Mouse (Mus musculus) cerebellum, adult 18-20 months (tissue): ENCODE data around the gene Cacna1c.

Experiments used
- DNase-seq, 2 experiments: peaks; one replicate each; pipeline ENCODE4 v3.0.0; 2021

Cacna1c gene

DNA sequence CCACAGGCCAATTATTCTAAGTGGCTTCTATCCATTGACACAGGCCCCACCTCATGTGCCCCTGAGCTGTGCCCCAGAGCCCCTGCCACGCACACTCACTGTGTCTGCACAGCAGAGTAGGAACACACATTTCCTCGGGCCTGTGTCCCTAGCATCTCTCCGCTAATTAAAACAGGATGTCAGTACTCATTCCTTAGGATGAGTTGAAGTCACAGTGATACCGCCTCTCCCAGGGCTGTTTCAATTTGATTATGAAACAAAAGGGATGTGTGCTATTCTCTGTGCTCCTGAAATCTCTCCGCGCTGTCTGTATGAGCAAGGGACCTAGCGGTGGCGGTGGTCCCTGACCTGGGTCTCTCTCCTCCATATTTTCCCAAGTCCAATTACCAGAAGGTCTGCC, 296.5 kb downstream of the Cacna1c start:
- no peak for DNase-seq

DNA sequence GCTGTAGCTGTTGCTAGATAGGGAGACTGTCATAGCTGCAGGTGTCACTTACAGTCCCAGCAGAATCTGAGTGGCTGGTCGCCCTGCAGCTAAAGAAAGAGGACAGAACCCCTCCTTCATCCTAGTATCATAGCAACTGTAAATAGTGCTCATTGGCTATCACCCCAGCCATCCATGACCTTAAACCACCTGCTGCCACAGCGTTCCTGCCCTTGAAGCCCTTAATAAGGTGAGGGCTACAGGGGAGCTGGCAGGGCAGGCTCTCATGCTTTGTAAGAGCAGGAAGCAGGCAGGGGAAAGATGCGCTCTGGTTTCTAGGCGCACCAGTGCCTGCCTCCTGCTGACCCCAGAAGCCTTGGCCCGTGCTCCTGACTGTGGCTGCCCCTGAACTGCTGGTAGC, 299.1 kb downstream of the Cacna1c start:
- peak in 1 of 2 experiments; percentile 32 for DNase-seq

DNA sequence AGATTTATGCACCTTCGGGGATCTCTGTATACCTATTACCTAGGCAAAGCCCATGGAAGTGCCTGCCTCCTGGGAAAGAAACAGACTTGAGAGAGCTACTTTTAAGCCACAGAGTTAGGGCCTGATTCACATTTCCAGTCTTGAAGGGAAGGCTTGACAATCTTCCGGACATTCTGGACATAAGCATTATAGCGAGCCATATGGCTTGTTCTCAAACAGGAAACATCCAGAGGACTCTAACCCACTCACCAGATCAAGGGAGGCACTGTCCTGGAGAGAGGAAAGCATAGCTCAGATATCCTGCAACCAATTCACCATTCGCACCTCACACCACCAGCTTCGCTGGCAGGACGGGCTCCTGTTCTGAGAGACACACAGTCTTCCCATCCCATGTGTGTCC, 302.2 kb downstream of the Cacna1c start:
- no peak for DNase-seq

DNA sequence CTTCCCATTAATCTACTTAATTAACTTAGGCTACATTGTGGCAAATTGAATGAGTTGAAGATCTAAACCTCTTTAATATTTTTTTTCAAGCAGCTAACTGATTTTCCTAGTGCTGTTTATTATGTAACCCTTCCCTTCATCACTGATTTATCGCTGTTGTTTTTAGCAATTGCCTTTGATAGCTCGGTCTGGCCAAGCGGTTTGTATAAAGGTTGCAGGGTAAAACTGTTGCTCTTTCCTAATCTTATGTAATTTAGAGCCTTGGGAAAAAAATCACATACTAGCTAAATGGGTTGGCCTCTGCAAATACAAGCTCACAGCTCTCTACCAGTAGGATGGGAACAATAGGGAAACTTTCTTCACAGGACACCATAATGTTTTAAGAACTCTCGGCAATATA, 306.8 kb downstream of the Cacna1c start:
- DNase-seq: no peak

DNA sequence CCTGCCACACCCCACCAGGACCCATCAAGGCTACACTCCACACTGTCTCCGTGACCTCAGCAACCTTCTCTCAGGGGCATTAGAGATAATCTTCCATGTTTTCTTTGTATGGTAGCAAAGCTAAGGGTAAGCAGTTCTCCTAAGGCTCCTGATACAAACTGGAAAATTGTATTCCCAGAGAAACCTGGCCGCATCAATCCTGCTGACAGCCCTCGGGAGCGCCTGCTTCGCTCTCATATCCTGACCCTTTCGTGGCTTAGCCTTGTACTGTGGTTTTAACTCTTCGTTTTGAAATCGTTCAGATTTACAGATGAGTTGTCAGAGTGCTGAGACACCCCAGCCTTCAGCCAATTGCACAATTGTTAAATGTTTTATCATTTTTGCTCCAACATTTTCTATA, 309.2 kb downstream of the Cacna1c start:
- DNase-seq: no peak

DNA sequence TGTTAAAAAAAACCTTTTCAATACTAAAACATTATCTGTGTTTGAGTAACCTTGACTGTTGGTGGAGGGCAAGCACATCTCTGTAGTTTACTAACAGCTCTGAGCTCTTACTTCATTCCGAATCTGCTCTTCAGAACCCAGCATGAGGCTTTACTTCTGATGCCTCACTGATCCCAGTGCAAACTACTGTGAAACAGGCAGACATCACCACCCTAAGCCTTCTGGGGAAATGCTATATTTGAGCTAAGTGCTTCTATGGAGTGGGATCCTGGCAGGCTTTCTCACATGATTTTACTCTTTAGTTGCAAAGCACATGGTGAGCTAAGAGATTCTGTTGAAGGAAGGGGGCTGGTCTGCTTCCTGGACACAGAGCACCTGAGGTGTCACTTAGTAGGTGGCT, 311.3 kb downstream of the Cacna1c start:
- DNase-seq: no peak

DNA sequence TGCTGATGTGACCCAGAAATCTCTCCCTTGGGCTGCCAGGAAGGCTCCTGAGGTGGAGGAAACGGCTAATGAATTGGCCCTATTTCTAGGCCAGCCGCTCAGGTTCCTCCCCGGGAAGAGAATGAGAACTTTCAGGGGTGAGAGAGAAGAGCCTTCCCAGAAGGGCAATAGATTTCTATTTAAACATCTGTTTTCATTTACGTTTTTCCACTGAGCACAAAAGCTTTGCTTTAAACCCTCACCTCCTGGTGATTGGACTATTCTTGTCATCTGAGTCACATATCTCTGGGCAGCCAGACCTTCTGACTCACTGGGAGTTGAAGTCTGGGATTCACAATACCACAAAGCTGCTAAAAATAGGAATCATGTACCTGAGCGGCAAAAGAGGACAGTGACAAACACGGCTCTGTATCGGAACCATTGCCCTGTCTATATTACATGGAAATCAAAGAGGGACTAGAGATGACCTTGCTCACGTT, 312.1 kb downstream of the Cacna1c start:
- peak; percentile 58 to 70 for DNase-seq

DNA sequence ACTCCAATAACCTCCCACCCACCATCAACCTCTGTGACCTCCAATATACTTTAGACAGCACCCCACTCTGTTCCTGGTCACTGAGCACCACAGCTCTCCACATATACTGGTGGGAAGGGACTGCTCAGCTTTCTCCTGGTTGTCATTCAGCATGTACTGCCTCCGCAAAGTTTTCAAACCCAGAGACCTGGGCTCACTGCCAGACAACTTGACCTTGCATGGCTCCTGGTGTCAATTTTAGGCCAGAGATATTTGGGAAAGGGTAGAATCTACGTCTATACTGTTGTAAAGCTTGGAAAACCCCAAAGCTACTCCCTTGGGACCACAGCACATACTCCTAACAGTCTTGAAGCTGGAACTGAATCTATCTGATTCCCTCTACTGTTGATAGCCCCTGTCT, 320.0 kb downstream of the Cacna1c start:
- DNase-seq: no peak

DNA sequence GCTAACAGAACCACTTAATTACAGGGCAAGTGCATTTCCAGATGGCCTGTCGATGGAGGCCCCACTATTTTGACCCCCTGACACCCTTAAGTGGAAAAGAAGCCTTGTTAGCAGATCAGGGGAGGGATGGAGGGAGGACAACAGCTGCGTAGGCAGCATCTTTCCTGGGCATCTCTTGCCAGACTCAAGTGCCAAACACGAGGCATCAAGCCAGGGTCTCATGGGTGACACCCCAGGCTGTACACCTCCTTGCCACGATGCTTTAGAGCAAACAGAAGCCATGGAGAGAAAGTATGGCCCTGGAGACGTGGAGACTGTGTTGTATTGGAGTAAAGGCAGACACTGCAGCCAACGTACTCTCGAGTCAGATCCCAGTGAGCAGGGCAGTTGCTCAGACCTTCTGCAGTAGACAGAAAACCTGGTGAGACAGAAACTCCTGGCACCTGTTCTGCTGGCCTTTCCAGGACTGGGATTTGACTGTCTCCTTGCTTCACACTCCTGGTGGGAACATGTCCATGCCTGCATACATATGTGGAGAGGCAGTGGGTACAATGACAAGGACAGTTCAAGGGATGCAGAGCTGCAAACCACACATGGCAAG, 325.9 kb downstream of the Cacna1c start:
- peak; percentile 65 to 67 for DNase-seq

DNA sequence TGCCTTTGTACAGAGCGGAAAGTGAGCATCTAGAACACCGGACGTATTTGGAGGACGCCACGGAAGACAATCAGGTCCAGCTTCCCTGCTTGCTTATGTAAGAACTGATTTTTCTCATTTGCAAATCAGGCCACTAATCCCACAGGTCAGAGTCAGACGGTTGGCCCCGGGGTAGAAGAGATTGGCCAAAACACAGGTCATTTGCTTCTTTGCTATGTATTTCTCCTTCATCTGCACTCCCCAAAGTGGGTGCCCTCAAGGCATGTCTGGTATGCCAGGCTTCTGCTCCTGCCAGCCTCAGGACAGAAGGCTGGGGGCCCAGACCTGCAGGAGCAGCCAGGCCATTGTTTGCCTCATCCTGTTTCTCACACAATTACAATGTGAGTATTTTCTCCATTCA, 328.8 kb downstream of the Cacna1c start:
- peak; percentile 54 to 59 for DNase-seq

DNA sequence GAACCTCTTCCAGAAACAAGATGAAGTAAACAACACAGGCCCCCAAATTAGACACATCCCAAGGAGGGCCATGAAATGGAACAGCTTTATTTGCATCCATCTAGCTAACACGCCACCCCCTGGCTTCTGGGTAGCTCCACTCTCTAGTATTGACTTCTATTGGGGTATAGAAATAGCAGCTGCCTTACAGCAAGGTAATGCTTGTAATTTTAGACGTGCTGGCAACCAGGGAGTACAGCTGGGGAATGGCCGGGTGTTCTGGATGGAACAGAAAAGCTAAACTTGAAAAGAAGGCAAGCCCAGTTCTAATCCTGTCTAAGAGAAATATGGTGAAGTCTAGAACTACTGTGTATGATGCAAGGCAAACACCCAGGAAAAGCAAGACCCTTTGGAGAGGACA, 329.3 kb downstream of the Cacna1c start:
- DNase-seq: no peak

DNA sequence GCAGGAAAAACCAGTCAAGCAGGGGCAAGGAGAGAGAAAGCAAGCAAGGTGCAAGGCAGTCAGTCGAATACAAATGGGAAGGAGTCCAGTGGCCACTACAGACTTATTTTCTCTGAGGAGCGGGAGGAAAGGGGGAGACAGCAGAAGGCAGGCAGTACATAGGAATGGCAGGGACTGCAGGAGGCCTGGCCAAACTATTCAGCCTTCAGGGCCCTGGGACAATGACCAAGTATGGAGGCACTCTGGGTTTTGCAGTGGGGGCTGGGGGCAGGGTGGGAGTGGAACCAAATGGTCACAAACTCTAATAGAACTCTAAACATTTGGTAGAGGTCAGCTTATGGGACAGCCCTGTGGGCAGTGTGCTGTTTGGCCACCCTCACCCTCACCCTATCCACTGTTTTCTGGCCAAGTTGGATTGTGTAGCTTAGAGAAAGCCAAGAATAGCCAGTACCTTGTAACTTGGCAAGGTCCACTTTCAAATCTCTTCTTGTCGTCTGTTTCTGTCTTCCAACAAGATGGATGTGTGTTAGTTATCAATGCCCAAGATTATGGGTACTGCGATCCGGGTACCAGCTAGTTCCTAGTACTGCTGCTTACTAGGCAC, 330.3 kb downstream of the Cacna1c start:
- DNase-seq: no peak

DNA sequence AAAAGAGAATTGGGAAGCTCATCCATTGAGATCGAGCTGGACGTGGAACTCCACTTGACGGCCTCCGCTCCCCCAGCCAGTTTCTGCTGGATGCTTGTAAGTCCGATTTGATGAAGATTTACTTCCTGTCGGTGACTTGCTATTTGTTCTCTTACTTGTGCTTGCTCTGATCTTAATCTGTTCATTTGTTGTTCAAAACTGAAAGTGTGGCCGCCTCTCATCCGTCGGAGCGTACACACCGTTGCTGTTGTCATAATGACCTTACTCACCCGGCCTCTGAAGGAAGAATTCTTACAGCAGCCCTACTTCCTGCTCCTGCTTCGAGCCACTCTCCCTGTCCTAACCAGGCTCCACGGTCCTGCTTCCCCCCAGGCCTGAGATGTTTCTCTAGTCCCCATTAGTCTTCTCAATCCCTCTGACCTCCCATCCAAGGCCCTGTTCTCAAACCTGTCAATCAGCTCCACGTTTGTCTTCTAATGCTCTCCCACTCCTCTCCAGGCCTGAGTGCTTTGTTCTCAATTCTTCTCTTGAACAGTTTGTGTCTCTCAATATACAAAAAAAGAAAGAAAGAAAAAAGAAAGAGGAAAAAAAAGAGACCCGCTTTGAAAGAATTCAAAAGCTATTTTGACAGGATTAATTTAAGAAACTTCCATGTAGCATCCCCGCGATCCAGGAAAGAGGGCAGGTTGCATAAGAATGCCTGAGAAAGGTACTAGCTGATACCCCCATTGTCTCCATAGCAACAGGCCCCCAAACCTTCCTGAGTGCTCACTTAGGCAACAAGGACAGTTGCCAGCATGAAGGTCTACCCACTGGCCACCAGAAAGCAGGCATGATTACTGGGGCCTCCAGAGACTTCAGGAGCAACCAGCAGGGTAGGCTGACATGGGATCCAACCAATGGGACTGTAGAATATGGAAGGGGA, 331.3 kb downstream of the Cacna1c start:
- DNase-seq: no peak

DNA sequence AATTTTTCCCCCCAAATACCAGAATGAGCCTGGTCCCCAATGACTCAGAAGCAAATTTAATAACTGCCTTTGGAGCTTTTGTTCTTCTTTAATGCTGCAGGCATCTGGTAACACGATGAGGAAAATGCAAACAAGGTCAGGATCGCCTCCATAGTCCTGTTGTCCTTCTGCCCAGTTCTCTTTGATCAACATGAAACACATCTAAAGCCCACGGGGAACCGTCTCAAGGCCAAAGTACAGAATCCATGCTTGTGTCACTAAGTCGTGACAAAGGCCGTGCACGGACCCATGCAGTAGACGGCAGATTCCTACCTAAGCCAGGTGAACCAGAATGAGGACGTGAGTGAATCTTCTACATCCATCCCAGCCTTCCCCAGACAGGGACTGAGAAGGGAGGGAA, 333.5 kb downstream of the Cacna1c start:
- DNase-seq: no peak

DNA sequence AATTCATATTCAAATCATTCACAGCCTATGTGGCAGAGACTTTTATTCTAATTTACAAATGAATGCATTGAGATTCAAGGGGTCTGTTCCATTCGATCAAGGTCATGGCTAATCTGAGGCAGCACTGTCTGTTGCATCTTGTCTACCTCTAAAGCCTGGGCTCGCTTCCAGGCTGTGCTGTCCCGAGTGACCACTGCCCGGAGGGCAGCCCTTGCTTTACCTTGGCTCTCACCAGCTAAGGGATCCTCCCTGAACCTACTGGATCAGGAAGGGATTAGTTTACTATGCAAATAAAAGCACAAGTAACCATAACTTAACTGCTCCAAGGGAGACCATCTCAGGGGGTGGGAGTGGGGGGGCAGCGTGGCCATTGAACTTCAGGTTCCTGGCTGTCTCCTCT, 334.1 kb downstream of the Cacna1c start:
- DNase-seq: no peak

DNA sequence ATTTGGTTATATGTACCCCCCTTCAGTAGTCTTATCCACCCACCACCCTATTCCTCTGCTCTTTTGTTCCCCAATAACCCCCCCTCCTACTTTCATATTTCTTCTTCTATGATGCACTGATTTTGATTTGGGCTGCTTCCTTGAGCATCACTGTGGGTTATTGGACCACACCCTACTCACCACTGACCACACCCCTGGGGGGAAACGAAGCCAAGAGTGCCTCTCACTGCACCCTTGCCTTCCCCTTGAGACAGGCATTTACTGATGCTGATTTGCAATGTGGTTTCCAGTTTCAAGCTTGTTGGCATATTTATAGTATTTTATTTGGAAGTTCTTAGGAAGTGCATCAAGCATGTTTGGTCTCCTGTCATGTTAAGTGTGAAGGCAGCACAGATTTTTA, 337.8 kb downstream of the Cacna1c start:
- no peak for DNase-seq

DNA sequence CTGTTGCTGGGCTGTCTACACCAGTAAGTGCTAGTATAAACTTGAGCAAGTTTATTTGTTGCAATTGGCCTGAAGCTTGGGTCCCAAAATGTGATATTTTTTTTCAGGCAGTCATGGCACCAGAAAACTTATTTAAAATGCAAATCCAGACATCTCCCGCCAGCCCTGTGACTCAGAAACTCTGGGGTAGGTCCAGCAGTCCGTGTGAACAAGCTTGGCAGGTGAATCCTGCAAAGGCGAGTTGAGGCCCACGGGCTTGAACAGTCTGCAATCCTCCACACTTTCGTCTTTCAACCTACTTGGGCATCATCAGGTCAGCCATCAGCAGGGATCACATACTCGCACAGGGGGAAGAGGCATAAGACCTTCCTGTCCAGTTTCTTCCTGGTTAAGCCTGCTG, 344.1 kb downstream of the Cacna1c start:
- no peak for DNase-seq

DNA sequence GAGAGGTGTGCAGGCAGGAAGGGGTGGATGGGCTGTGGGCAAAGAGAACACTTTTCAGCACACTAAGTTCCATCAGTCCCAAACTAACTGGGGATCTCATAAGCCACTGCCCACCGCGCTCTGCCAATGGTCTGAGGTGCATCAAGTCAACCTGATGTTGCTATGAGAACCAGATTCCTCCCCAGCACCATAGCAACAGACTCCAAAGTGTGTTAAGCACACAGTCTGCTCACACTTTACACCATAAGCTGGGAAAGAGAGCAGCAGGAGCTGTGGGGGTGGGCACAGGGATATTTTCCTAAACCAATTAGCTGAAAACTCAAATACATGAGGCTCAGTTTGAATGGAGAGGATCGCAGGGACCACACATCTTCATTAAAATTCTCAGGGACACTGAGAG, 345.1 kb downstream of the Cacna1c start:
- no peak for DNase-seq

DNA sequence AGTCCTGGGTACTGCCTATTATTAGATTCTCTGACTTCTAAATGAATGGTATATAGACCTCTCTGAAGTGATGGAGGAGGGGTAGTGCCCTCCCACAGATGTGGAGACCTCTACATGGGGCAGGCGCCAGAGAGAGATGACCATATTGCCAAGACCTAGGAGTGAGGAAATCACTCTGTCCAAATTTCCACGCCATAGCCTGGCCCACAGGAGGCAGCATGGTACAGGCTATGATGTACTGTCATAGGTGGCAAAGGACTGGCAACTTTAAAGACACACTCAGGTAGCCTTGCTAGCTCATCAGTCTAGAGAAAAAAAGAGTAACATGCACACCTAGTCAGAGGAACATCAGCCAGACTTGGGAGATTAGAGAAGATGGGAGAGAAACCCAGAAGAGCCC, 347.6 kb downstream of the Cacna1c start:
- peak; percentile 49 to 50 for DNase-seq

DNA sequence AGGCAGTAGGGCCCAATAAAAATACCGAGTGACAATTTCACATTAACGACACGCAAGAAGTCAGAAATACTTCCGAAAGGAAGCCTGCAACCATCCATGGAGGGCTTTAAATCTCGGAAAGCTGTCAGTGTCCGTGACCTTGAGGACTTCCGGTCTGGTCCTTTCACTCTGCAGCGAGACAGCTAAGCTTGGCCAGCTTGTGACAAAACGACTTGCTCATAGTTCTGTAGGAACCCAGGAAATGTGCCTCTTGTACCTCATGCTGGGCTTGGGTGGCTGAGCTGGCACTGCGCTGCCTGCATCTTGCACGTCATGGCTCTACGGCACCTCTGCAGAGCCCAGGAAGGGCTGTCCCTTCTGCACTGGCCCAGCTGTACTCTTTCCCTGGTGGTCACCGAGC, 348.5 kb downstream of the Cacna1c start:
- DNase-seq: no peak

DNA sequence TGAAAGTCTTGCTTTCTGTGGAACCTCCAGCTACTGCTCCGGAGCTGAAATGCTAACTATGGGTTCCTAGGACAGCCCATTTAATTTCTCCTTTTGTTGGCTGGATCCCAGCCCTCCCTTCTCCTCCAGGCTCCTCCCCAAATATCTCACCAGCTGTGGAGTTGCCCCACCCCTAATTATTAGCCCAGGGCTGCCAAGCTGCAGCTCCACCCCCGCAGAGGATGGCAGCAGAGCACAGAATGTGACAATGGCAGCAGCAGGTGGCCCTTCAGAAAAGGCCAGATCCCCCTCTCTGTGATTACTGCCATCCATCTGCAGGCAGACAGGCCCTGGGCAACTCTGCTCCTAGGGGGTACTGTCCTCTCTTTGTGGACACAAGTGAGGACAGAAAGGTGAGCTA, 350.4 kb downstream of the Cacna1c start:
- DNase-seq: peak; percentile 50 to 55

DNA sequence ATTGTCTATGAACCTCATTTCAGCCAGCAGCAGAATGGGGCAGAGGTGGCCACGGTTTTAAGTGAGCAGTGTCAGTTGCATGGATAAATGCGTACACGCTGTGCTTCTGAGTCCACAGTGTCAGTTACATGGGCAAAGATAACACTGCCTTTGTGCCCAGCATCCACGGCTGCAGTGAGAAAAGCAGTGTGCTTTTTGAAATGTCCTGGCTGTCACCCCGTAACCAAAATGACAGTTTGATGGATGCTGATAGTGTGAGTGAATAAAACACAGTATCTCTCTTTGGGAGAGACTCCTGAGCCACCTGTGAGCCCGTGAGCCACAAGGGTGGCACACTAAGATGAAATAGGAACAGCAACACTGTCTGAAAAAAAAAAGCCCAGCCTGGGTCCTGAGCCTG, 351.0 kb downstream of the Cacna1c start:
- DNase-seq: no peak

DNA sequence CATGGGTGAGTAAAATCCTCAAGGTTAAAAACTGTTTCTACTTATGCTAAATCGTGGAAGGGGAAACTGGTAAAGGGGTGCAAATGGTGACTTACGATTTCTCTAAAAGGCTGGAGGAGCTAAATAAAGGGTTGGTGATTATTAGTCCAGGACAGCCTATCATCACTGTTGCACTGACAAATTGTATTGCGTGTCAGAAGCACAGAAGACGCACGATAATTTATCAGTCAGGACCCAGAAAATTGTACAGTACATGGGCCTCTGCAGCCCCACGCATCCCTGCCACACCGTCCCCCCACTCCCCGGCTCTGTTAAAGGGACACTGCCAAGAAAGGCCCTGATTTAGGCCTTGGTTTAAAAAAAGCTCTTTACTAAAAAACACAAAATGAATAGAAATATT, 352.7 kb downstream of the Cacna1c start:
- DNase-seq: no peak

DNA sequence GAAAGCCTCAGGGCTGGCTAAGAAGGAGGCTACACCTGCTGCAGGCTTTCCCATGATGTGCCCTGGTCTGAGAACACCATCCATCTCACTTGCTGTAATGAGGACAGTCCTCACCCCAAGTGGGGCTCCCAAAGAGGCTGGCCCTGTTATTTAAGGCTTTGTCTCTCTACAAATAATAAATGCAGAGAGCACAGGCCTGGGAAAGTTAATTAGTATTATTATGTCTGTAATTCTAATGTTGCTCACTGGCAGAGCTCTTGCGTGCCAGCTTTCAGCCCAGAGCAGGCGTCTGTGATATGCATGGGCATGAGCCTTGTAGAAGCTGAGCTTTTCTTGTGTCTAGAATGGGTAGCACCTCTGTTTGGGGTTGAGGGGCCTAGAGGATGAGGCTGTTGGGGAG, 354.3 kb downstream of the Cacna1c start:
- no peak for DNase-seq
